Mouse (Mus musculus): ENCODE measurements around the gene Otx2. TPM values are rescaled to one million over a fixed set of nuclear protein-coding genes. Genes with fewer than 3 reads are reported as not detected.

Gene Otx2
- not detected for total RNA-seq (2021)
- long read RNA-seq, experiment 1, result 0 reads
- long read RNA-seq, experiment 2, result 0 reads

DNA sequence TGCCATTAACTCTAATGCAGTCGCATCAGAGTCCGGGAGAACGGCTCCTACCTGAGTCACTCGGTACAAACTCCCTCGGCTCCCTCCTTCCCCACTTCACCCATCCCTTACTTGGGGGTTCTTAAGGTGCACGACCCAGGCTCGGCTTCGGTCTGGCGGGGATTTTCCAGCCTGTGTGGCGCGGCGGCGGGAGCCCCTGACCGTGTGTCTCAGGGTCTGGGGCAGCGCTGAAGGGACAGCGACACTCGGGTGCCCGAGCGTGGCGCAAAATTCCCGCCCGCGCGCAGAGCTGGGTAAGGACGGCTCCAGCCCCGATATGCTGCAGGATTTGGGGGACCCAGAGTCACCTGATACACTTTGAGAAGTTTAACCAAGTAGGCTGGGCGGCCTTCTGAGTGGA lies at the start of gene Otx2:
Gene Otx2 (minus strand): TSS at position 279 of the 400 bp plus-strand sequence.
- no peak for DNase-seq

DNA sequence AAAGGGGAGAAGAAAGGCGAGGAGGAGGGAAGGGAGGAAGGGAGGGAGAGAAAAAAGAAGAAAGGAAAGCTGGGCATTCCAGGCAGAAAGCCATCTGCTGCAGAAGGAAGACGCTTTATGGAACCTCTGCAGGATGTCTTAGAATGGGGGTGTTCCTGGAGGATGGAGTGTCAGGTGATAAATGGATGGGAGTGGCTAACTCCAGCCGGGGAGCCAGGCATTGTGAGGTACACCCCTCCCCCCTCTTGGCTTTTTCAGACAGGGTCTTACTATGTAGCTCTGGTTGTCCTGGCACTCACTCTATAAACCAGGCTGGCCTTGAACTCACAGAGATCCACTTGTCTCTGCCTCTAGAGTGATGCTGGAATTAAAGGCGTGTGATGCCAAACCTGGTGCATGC lies 49.1 kb upstream of the Otx2 start:
- DNase-seq, result no peak

DNA sequence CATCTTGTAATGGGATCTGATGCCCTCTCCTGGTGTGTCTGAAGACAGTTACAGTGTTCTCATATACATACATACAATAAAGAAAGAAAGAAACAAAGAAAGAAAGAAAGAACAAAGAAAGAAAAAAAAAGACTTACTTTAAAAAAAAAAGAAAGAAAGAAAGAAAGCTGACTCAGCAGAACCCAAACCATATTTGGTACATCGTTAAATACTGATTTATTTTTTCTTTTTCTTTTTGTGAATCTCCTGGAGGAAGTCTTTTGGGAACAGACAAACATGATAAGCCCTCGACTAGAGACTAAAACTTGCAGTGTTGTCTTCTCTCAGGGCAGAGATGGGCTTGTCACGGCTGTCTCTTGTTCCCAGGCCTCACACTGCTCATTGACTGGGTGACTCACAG lies 45.7 kb upstream of the Otx2 start:
- DNase-seq, result no peak

DNA sequence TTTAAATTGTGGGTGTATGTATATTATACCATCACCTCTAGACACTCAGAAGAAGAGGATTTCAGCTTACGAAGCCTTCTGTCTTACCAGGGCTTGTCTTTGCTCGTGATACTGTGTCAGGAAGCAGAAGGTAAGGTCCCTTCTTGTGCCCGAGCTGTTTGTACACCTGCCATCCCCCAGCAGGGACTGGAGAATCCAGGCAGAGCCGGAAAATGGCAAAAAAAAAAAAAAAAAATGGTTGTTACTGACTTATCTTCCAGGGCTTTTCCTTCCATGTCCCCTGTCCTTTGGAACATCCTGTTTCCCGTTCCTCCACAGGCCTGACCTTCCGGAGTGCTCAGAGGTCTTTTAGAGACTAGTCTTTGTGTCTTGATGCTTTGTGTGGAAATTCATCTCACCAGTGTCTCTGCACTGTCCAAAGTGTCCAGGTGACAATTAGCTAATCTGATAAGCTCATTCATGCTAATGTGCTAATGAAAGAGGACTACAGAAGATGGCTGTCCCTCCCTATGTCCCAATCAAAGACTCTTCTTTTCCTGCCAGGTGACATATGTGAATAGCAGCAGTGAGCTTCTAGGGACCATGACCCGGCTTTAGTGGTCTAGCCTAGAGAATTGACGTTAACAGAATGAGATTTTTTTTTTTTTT lies 44.1 kb upstream of the Otx2 start:
- DNase-seq, result no peak

DNA sequence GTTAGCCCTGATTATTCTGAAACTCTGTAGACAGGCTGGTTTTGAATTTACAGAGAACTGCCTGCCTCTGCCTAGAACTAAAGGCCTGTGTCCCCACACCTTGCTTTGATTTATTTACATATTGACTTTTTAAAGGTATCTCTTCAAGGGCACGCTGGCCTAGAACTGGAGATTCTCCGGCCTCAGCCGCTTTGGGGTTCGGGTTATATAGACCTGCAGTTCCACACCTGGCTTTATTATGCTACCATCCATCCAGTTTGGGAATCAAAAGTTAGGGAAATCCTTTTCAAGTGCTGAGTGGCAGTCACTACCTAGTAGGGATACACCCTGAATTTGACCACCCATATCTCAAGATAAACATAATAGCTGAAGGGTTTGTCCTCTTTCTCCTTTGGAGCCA lies 42.8 kb upstream of the Otx2 start:
- no peak for DNase-seq

DNA sequence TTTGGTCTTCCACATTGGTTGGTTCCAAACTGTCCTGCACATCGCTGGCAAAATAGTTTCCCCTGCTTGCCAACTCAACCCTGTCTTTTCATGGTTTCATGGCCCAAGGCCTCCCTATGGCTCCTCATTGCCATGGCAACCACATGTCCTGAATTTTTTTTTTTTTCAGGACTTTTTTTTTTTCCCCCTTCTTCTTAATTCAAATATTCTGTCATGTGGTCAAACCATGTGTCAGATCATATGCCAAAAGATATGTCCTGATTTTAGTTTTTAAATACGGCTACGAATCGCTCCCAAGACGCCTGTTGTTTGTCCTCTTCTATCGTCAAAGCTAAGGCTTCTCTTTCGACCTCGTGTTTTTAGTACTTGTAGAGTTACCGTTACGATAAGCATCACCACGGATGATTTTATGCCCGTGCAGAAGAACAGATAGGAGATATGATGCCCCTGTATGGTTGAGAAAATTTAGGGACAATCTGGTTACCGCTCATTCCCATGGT lies 37.3 kb upstream of the Otx2 start:
- DNase-seq, result no peak

DNA sequence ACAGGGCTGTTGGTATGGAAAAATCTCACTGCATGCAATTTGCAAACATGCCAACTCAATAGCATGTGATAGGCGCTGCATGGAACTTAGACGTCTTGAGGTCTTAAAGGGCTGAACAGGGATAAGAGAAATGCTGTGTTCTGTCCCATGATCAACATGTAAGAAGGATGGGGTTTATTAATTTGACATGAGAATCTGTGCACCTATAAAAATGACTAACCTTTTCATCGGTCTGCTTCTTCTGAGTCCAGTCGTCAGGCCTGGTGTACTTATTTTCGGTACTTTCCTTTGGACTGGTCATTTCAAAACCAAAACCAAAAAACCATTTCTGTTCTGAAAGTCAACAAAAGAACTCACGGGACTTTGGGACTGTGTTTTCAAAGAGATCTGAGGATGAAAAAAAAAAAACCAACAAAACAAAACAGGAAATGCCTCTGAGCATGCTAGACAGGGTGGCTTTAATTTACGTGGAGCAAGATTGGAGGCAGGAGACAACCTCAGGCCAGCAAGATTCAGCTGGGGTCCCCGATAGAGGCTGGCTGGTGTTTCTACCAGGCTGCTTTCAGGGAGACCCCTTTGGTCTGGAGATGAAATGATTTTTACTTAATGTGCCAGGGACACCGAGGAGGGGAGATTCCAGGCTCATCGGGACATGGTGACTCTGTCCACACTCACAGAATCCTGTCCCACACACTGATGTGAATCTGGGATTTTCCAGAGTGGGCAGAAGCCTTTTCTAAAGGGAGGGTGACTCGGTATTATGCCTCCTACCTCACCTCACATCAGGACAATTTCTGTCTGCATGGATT lies 36.6 kb upstream of the Otx2 start:
- no peak for DNase-seq

DNA sequence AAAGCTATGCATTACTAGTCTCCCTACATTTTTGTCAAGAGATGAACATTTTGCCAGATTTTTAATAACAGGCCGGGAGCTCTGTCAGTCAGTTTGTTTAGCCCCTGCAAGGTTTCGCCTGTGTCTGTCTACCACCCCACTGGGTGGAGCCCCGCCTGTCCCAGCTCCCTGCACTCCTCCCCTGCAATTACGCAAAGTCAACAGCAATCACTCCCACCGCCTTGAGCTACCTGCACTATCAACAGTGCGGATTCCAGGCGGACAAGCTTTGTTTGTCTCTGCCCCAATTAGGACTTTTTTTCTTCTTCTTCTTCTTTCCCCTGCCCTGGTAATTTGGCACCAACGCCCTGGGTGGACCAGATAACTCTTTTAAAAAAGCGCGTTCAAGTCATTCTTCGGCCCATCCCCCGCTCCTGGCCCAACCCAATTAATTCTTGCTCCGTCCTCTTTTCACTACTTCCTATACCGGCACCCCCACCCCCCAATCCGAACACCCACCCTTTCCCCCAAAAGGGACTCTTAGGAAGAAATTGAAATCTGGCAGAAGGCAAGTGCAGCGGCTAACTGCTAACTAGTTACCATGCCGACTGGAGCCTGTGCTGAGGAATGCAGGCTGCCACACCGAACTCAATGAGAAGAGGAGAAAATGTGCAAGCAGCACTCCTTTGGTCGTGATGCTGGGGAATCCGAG lies 35.9 kb upstream of the Otx2 start:
- peak; percentile 4 for DNase-seq

DNA sequence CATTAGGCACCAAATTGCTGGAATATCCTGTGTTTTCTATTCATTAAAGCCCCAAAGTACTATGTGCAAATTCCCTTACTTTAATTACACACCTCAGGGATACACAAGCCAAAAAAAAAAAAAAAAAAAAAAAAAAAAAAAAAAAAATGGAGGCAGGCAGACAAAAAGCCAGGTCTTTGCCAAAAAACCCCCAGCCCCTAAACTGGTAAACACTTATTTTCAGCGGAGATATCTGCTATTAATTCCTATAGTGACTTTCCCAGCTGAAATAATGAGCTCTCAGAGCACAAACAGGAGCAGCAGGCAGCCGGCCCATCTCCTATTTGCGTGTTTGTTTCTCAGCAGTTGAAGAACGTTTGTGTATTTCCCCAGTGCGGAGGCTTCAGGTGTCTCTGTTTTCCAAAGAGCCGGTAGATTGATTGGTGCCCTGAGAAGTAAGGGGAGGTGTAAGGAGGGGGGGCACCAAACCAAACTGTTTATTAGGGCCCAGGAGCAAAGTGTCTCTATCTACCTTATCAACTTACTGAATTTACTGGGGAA lies 34.3 kb upstream of the Otx2 start:
- no peak for DNase-seq

DNA sequence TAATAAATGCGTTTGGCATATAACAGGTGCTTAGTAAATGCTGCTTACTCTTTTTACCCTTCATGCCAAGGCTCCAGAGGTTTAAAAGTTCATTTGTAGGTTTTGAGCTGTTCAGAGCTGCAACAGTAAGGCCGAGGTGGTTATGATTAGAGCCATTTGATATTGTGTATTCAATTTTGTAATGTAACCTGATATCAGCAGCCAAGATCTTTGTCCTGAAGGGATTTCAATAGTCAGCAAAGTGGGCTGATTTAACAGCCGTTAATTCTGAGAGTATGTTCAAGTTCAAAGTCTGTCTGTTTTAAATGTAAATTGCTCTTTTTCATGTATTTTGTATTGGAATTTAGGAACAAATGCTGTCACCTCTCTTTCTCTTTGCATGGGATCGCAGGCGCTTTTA lies 33.8 kb upstream of the Otx2 start:
- no peak for DNase-seq

DNA sequence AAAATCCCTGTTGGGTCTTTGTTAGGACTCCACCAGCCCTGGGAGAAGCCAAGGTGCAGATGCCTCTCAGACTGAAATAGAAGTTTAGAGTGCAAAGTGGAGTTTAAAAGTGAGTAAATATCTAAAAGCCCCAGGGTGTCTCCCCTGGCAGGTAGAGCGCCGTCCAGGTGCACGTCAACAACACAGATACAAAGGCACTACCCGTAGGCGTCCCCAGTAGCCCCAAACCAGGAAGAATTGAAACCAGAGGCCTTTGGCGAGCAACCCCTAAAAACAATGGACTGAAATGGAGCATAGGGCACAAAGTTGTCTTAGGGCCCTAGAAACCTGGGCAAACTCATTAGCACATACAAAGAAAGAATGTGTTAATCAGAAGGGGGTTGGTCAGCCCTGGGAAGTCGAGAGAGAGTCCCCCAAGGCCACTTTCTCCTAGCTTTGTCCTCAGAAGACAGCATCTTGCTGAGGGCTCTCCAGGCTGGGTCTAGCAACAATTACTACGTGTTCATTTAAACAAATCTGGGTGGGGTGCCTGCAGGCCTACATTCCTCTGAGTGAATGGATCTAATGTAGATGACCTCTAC lies 27.3 kb upstream of the Otx2 start:
- DNase-seq, result no peak

DNA sequence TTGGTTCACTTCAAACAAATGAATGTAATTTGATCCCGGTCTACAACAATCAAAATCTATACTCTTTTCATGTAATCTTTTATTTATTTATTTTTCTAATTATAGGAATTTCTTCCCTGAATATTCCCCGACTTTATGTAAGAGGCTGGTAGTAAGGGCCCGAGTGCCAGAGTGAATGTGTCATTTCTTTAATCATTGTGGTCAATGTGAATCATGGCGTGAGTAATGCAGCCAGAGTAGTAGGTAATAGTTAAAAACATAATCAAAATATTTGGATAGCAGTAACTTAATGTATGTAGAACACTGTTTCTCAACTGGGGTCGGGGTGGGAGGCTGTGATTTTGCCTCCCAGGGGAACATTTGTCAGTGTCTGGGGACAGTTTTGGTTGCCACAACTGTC lies 6.0 kb upstream of the Otx2 start:
- DNase-seq, result no peak

DNA sequence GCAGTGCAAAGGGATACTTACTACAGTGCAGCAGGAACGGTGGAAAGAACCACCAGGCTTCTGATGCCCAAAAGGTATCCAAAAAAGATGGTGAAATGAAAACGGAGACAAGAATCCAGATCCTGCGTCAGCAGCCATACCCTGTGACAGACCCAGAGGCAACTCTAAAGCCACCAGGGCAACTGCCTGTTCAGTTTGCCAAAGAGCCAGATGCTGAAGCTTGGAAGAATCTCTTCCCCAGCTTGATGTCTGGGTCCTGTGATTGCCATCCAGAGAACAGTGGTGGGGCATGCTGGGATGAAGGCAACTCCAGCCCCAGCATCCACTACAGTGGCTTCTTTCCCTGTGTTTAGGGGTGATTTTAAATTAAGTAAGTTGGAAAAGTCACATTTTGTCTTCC lies 5.1 kb upstream of the Otx2 start:
- DNase-seq, result no peak

DNA sequence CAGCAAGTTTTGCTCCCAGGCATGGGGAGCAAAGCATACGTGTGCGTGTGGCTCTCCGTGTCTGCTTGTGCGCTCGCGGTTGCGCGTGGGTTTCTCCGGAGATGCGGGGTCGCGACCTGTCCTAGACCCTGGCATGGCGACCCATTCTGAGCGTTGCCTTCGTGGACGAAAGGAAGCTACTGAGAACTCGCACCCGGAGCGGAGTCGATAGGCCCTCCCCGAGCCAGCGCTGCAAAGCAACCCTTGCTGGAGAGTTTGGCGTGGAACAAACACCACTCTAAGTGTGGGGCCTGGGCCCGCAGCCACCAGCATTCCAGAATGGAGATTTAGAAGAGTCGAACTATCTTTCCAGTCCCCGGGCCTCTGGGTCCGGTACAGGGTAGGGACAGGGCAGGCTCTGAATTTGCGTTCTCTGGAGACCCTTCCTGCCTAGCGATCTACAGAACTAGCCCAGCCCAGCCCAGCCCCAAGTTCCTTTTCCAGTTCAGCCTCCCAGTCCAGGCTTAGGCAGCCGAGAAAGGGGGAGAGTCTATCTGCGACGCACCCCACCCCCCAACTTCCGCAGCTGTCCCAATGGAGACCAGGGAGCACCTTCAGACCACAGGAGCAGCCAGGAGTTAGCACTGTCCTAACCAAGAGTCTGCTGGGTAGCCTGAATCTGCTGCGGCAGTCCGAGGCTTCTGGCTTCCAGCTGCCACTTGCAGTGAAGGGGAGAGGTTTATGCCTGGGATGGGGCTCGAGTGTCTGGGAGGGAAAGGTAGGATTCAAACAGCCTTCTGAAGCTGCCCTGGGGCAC lies 615 bp upstream of the Otx2 start:
- no peak for DNase-seq

DNA sequence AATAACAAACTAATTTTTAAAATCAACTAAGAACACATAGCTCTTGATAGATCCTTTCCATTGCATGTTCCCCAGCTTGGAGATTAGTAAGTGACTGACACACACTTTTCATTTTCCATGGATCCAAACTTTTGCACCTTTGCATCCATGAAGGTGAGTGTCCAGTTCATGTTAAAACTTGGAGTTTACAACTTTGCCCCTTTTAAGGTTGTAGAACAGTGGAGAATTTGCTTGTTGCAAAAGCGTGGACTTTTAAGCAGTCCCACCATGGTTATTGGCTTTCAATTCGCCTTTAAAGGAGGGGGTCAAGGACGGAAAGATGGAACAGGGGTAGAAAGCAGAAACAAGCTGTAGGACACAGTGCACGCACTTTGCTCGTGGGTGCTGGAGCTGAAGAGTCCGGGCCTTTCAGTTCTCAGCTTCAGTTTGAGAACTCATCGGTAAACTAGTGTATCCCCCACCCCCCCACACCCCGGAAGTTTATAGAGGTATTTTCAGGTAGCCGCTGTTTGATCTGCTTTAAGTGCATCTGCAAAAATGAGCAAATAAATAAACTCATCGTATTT lies 925 bp downstream of the Otx2 start:
- no peak for DNase-seq

DNA sequence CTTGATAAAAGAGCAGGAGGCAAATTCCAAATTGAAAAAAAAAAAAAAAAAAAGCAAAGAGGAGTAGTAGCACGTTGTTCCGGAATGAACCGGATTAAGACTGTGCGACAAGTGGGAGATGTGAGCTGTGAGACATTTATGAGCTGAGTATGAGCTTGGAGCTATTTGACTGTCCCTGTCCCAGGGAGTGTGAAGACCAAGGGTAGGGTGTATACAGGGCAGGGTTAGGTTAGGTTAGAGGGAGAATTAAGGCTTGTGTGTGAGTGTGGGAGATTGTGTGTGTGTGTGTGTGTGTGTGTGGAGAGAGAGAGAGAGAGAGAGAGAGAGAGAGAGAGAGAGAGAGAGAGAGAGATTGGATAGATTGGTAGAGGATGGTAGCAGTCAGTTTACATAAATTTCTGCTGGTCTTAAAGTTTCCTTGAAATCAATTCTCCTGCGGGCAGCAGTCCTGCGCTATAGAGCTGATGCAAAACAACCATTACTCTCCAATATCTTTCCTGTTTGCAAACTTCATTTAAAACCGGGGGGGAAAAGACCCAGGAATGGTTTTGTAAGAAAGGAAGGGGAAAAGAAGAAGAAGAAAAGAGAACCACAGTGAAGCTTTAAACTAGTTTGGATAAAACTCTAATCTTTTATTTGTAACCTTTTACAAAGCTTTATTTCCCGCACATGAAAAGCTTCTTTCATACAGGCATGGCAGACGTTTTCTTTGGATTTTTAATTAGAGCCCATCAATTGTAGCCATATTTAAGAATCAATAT lies 2.0 kb downstream of the Otx2 start:
- DNase-seq, result no peak

DNA sequence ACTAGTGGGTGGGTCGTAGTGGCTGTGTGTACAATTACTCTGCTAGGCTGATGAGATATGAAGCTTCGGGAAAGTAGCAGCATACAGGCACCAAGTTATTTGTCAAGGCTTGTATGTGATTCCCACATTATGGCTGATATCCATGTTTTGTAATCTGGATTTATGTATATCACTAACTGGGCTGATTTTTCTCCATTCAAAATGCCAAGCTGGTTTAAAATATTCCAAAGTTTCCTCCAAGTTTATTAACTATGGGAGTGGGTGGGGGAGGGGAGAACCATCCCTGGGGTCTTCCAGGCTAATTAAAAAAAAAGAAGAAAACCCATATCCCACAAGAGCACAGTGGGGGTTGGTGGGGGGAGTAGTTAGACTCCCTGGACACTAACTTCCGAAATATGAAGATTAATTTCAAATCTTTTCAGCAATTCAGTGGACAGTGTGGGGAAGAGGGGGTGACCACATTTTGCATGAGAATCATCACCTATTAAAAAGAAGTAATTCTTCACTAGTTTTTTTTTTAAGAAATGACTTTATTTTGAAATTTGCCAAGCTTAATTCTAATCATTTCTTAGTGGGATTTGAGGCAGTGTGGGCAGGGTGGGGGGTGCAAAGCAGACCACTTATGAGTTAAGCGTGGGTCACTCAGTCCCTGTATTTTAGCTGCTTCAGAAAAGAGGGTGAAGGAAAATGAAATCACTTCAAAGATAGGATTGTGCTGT lies 2.7 kb downstream of the Otx2 start:
- DNase-seq, result no peak

DNA sequence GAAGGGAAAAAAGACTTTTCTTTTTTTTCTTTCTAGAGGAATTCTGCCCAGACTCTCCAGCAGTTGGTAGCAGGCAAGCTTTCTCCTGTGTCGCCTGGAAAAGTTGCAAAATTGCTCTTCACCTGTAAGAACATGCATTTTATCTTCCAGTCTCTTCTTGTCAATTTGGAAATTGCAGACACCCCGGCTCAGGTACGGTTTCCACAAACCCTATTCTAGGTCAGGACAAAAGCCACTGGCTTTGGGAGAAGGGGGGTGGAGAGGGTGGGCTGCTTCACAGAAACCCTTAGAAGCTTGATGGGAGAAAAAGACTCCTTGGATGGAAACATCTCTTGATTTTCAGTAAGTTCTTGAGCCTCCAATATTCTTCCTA lies 3.4 kb downstream of the Otx2 start:
- DNase-seq, result no peak

DNA sequence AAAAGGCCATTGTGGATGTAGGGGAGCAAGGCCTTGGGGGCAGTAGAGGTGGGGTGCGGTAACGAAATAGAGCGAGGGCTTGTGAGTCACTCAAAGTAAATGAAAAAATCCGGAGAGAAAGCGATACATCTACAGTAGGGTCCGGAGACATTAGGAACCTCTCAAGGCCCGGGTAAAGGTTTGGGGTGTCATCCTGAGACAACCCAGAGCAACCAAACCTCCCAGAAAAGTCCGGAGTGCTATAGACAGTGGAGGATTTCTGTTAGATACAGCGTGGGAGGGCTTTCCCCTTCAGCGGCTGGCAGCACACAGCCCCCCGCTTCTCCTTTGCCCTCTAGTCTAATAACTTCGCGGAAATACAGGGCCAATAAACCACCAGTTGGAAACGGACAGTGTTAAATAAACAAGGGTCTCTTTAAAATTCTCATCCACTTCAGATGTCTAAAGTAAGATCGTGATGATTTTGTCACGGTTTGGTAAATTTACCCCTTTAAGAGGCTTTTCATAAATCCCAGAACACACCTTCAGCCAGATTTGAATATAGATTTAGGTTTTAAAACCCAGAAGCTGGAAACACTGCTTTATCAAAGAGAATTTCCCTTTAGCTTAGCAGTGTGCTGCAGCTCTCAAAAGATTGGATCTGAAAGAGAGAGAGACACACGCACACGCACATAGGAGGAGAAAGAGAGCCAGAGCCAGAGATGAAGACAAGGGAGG lies 3.9 kb downstream of the Otx2 start:
- no peak for DNase-seq
